Mouse (Mus musculus) megakaryocyte-erythroid progenitor cell, adult 5-6 weeks (primary cell): ENCODE results near the gene Nt5c1b. TPM values are rescaled to one million over a fixed set of nuclear protein-coding genes. Genes with fewer than 3 reads are reported as not detected.

Experiments used
- ATAC-seq: replicated peaks from 2 replicates; pipeline ENCODE4 v1.8.0; 2016; ENCODE audit warnings: mild to moderate bottlenecking, inconsistent platforms; ENCODE audit not compliant: severe bottlenecking, poor library complexity, low FRiP score, low TSS enrichment
- total RNA-seq, 2 experiments: library from RNA; stranded (forward) in 1 of 2; stranded (reverse) in 1 of 2; fragments of 200-1000, 215-1000 nt in 1 of 2; fragments of >200 nt in 1 of 2; fragmentation: Nextera tagmentation in 1 of 2; gene quantifications; 2 replicates each; pipeline ENCODE4 v1.2.3; 2014 to 2017

Gene Nt5c1b
- total RNA-seq (2014; fragmentation: Nextera tagmentation) = not detected in 2 replicates
- not detected in 2 replicates for total RNA-seq (2017)

- no peak for ATAC-seq
Observed at GRCm38 (mm10) chr12:10369673-10370072, at the start of gene Nt5c1b. Gene Nt5c1b (plus strand): TSS chr12:10369973.

GRCm38 (mm10) chr12:10327651-10328050, 42.1 kb upstream of the Nt5c1b start:
- ATAC-seq = no peak

- no peak for ATAC-seq
Observed at GRCm38 (mm10) chr12:10329460-10329859, 40.3 kb upstream of the Nt5c1b start.

GRCm38 (mm10) chr12:10340604-10341003, 29.2 kb upstream of the Nt5c1b start:
- ATAC-seq = no peak

GRCm38 (mm10) chr12:10350706-10351105, 19.1 kb upstream of the Nt5c1b start:
- no peak for ATAC-seq

- no peak for ATAC-seq
Observed at GRCm38 (mm10) chr12:10357756-10358155, 12.0 kb upstream of the Nt5c1b start.

- ATAC-seq = peak; percentile 99
Observed at GRCm38 (mm10) chr12:10390671-10391441, 21.1 kb downstream of the Nt5c1b start, which contains the start of gene Rdh14. Gene Rdh14 (plus strand): TSS chr12:10390772.

- ATAC-seq = no peak
Observed at GRCm38 (mm10) chr12:10400788-10401187, 31.0 kb downstream of the Nt5c1b start.

- ATAC-seq = no peak
Observed at GRCm38 (mm10) chr12:10402421-10403115, 32.8 kb downstream of the Nt5c1b start.

GRCm38 (mm10) chr12:10410511-10411179, 40.9 kb downstream of the Nt5c1b start:
- ATAC-seq = no peak

- no peak for ATAC-seq
Observed at GRCm38 (mm10) chr12:10411453-10411852, 41.7 kb downstream of the Nt5c1b start.

- ATAC-seq = no peak
Observed at GRCm38 (mm10) chr12:10422347-10422746, 52.6 kb downstream of the Nt5c1b start.

GRCm38 (mm10) chr12:10425982-10426863, 56.5 kb downstream of the Nt5c1b start:
- ATAC-seq = no peak

GRCm38 (mm10) chr12:10430999-10431398, 61.2 kb downstream of the Nt5c1b start:
- ATAC-seq = no peak

GRCm38 (mm10) chr12:10438054-10439001, 68.6 kb downstream of the Nt5c1b start:
- peak; percentile 75 for ATAC-seq
